Comparison of ENCODE assay signal across 17 mouse cellular contexts in genomic region chr7:40275658-40276057, GRCm38 (mm10).
A peak's percentile ranks its signal among the peaks of the same experiment; 100 is the strongest.
DNase-seq lines count a peak whose midpoint lies in the region; ATAC-seq lines count a peak whose summit lies in the region.
"Had no signal": no experiment of that assay in that cellular context is flagged by ENCODE, and none has a peak within 500 bp of the region (broad histone marks: within the 10 kb centered on the region; RNA-seq: fewer than 3 reads in every experiment).

No protein-coding gene starts in this region.

- no peaks in the 10 kb centered on the region for H3K4me1 ChIP-seq in limb, embryonic 11.5 days (ENCODE audit: control insufficient read depth, insufficient read depth, low read length)
- no peaks in the 10 kb centered on the region for H3K4me1 ChIP-seq in limb, embryonic 10.5 days
- peaks cover 26% of the 10 kb centered on the region for H3K4me1 ChIP-seq in embryonic facial prominence, embryonic 10.5 days
- H3K4me1 ChIP-seq in hindbrain, embryonic 13.5 days (replicated peaks), result peaks cover 17% of the 10 kb centered on the region
- H3K4me1 ChIP-seq in midbrain, embryonic 13.5 days (replicated peaks), result peaks cover 22% of the 10 kb centered on the region
- H3K4me1 ChIP-seq: intestine, embryonic 15.5 days; megakaryocyte, embryonic 14.5 days had no signal

- H3K4me2 ChIP-seq in limb, embryonic 11.5 days (ENCODE audit: low read depth, severe bottlenecking), result no peak overlapping the region
- H3K4me2 ChIP-seq in hindbrain, embryonic 13.5 days, result no peak overlapping the region
- H3K4me2 ChIP-seq in midbrain, embryonic 13.5 days (replicated peaks), result no peak overlapping the region
- H3K4me2 ChIP-seq: intestine, embryonic 15.5 days had no signal

- DNase-seq in limb, embryonic 11.5 days (ENCODE audit: low spot score), result peak; percentile 21
- no peak for DNase-seq in limb, embryonic 10.5 days (ENCODE audit: low spot score)
- DNase-seq in embryonic facial prominence, embryonic 10.5 days (ENCODE audit: low spot score), result peak; percentile 41
- no peak for DNase-seq in right cerebral cortex, postnatal 36 days (ENCODE audit: low spot score in 2 of 2)
- no peak for DNase-seq in kidney, postnatal 14 days
- DNase-seq: cerebellum, postnatal 36 days; heart, postnatal 10 days; kidney, postnatal 36 days; liver; lung, adult 2 months; right cerebral cortex, postnatal 25 days; thymus, postnatal 14 days had no signal

- 36% methylated on average over 4 of the region's 4 CpGs for WGBS in limb, embryonic 11.5 days
- WGBS in limb, embryonic 10.5 days, result 41% methylated on average over 4 of the region's 4 CpGs
- 15% methylated on average over 4 of the region's 4 CpGs for WGBS in embryonic facial prominence, embryonic 10.5 days
- WGBS in hindbrain, embryonic 13.5 days, result 22% methylated on average over 4 of the region's 4 CpGs
- 7% methylated on average over 4 of the region's 4 CpGs for WGBS in midbrain, embryonic 13.5 days

- ATAC-seq in limb, embryonic 11.5 days (ENCODE audit: insufficient number of reproducible peaks, low FRiP score, low TSS enrichment, low read depth), result peak; percentile 53; the same call in 1 of the 2 replicates
- peak; percentile 37 for ATAC-seq in hindbrain, embryonic 13.5 days (ENCODE audit: low FRiP score)
- ATAC-seq in midbrain, embryonic 13.5 days, result peak; percentile 83
- no peak for ATAC-seq in activated CD4-positive, CD25-positive, alpha-beta regulatory T cell, adult 4 months
- ATAC-seq: intestine, embryonic 15.5 days had no signal

- H3K9me3 ChIP-seq in limb, embryonic 11.5 days (ENCODE audit: control insufficient read depth, low read length), result no peaks in the 10 kb centered on the region
- no peaks in the 10 kb centered on the region for H3K9me3 ChIP-seq in limb, embryonic 10.5 days (replicated peaks)
- no peaks in the 10 kb centered on the region for H3K9me3 ChIP-seq in embryonic facial prominence, embryonic 10.5 days
- H3K9me3 ChIP-seq in hindbrain, embryonic 13.5 days, result no peaks in the 10 kb centered on the region
- H3K9me3 ChIP-seq in midbrain, embryonic 13.5 days, result no peaks in the 10 kb centered on the region
- H3K9me3 ChIP-seq: intestine, embryonic 15.5 days had no signal

- no peaks in the 10 kb centered on the region for H3K27me3 ChIP-seq in limb, embryonic 11.5 days (ENCODE audit: control insufficient read depth, insufficient read depth, low read length)
- H3K27me3 ChIP-seq in limb, embryonic 10.5 days (ENCODE audit: low read depth, poor library complexity, severe bottlenecking), result no peaks in the 10 kb centered on the region
- H3K27me3 ChIP-seq in embryonic facial prominence, embryonic 10.5 days (replicated peaks; ENCODE audit: low read depth, poor library complexity, severe bottlenecking), result no peaks in the 10 kb centered on the region
- no peaks in the 10 kb centered on the region for H3K27me3 ChIP-seq in hindbrain, embryonic 13.5 days
- H3K27me3 ChIP-seq in midbrain, embryonic 13.5 days, result peaks cover 38% of the 10 kb centered on the region
- H3K27me3 ChIP-seq: intestine, embryonic 15.5 days; megakaryocyte, embryonic 14.5 days had no signal

- H3K27ac ChIP-seq in limb, embryonic 11.5 days (replicated peaks; ENCODE audit: low read depth, low read length), result no peak overlapping the region
- H3K27ac ChIP-seq in limb, embryonic 10.5 days, result no peak overlapping the region
- peak overlapping the region; percentile 57; the same call in 1 of the 2 replicates for H3K27ac ChIP-seq in embryonic facial prominence, embryonic 10.5 days (replicated peaks)
- no peak overlapping the region for H3K27ac ChIP-seq in hindbrain, embryonic 13.5 days
- no peak overlapping the region for H3K27ac ChIP-seq in midbrain, embryonic 13.5 days
- H3K27ac ChIP-seq: intestine, embryonic 15.5 days had no signal

- H3K4me3 ChIP-seq in limb, embryonic 11.5 days (ENCODE audit: low read depth, low read length), result no peak overlapping the region
- no peak overlapping the region for H3K4me3 ChIP-seq in limb, embryonic 10.5 days
- H3K4me3 ChIP-seq in embryonic facial prominence, embryonic 10.5 days, result no peak overlapping the region
- H3K4me3 ChIP-seq in hindbrain, embryonic 13.5 days, result no peak overlapping the region
- no peak overlapping the region for H3K4me3 ChIP-seq in midbrain, embryonic 13.5 days (replicated peaks)
- H3K4me3 ChIP-seq: intestine, embryonic 15.5 days; megakaryocyte, embryonic 14.5 days had no signal

- no peaks in the 10 kb centered on the region for H3K36me3 ChIP-seq in limb, embryonic 11.5 days (ENCODE audit: control insufficient read depth, insufficient read depth, low read length)
- no peaks in the 10 kb centered on the region for H3K36me3 ChIP-seq in limb, embryonic 10.5 days
- no peaks in the 10 kb centered on the region for H3K36me3 ChIP-seq in embryonic facial prominence, embryonic 10.5 days (replicated peaks)
- no peaks in the 10 kb centered on the region for H3K36me3 ChIP-seq in hindbrain, embryonic 13.5 days
- no peaks in the 10 kb centered on the region for H3K36me3 ChIP-seq in midbrain, embryonic 13.5 days
- H3K36me3 ChIP-seq: intestine, embryonic 15.5 days had no signal

- no peak overlapping the region for H3K9ac ChIP-seq in limb, embryonic 11.5 days (ENCODE audit: low read length)
- no peak overlapping the region for H3K9ac ChIP-seq in hindbrain, embryonic 13.5 days
- no peak overlapping the region for H3K9ac ChIP-seq in midbrain, embryonic 13.5 days (replicated peaks)
- H3K9ac ChIP-seq: intestine, embryonic 15.5 days had no signal

Comparison
In these comparisons a context has a peak if more than half of its experiments do, and no peak if none do; other contexts are left out.
1. DNase-seq: peak in limb, embryonic 11.5 days (single experiment) and embryonic facial prominence, embryonic 10.5 days (single experiment); none in limb, embryonic 10.5 days (single experiment), right cerebral cortex, postnatal 36 days (0 of 2) and kidney, postnatal 14 days (single experiment).